Mouse (Mus musculus): ENCODE results near the gene Vmac. TPM values are rescaled to one million over a fixed set of nuclear protein-coding genes. Genes with fewer than 3 reads are reported as not detected.

The Vmac gene
- polyA plus RNA-seq, 1 experiment from 2014 or later: 25.6 TPM

DNA sequence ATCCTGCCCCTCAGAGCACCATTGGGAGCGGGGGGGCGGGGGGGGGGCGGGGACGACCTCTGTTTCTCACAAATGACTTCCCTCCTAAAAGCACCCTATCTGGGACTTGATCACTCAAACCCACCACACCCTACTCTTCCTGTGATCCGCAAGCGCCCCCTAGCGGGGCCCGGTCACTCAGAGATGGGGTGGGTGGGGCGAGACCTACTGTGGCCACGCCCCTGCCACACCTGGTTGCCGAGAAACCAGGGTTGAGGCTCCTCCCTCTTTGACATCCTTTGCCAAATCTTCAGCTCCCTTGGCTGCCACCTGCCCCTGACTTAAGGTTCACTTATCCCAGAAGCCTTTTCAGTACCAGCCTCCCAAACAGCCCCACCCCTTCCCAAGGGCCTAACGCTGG, 40.3 kb upstream of the Vmac start:
- POLR2A ChIA-PET: no interaction called here
- in situ Hi-C loops (cut with MboI; ENCODE audit: low pct_unique_long_range_greater_than_20kb): loop anchor here (5.0 kb wide), 1 partner anchor 41 kb away; the partner anchor contains the start of genes Ndufa11 and Vmac
- peaks cover 7% of the 10 kb centered on the region for H3K27me3 ChIP-seq
- ATAC-seq (no peak), DNase-seq (ENCODE audit: low read depth, low spot score) (no peak)
- CTCF ChIA-PET: no interaction called here
- no peak for TF ChIP-seq CTCF (IDR thresholded peaks at IDR 0.05)

DNA sequence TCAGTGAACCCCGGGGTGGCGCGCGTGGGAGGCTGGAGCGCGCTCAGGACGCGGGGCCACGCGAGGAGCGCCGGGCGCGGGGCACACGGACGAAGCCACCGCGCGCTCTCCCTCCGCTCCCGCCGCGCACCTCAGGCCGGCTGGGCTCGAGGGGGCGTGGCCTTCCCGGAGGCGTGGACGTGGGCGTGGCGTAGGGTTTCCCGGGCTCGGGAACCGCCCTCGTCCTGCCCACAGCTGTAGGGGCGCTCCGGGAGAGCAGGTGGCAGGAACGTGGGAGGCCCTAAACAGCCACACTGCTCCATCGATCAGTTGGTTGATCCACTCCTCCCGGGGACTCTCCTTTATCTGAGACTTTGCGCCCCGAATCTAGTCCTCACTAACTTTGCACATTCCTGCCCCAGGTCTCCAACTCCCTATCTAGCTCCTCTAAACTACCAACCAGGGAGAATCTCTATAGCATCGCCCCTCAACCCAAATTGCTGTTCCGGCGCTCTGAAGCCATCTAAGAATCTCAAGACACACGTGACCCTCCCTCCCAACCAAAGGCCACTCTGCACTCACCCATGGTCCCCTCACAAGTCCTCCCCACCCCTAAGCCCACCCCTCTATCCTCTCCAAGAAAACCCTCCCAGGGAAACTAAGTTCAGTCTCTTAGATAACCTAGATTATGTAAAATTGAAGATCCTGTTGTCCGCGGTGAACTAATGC, 39.7 kb upstream of the Vmac start, which contains the start of gene Nrtn:
Gene Nrtn, minus strand, starts transcription at position 115 of the 708 bp plus-strand sequence.
- in situ Hi-C loops (cut with MboI; ENCODE audit: low pct_unique_long_range_greater_than_20kb): loop anchor here (5.0 kb wide), 1 partner anchor 40 kb away; the partner anchor contains the start of genes Ndufa11 and Vmac
- CTCF ChIA-PET: interaction anchor here (0.7 kb wide), 1 partner anchor 49 kb away, joined by 3 read pairs; no protein-coding TSS in a partner anchor
- peak; percentile 82 for ATAC-seq
- peaks cover 7% of the 10 kb centered on the region for H3K27me3 ChIP-seq
- POLR2A ChIA-PET: no interaction called here
- DNase-seq (ENCODE audit: low read depth, low spot score): no peak
- no peak for TF ChIP-seq CTCF (IDR thresholded peaks at IDR 0.05)

GRCm38 (mm10) chr17:56756703-56757399, 39.0 kb upstream of the Vmac start:
- DNase-seq (ENCODE audit: low read depth, low spot score) (no peak), ATAC-seq (peak; percentile 37)
- POLR2A ChIA-PET: no interaction called here
- in situ Hi-C loops (cut with MboI; ENCODE audit: low pct_unique_long_range_greater_than_20kb): loop anchor here (5.0 kb wide), 1 partner anchor 40 kb away; the partner anchor contains the start of genes Ndufa11 and Vmac
- peaks cover 7% of the 10 kb centered on the region for H3K27me3 ChIP-seq
- CTCF ChIA-PET: interaction anchor here (0.7 to 1.0 kb wide), 2 partner anchors 11 to 49 kb away, joined by 3 read pairs; no protein-coding TSS in a partner anchor
- TF ChIP-seq CTCF (IDR thresholded peaks at IDR 0.05): no peak

- peaks cover 7% of the 10 kb centered on the region for H3K27me3 ChIP-seq
- DNase-seq (ENCODE audit: low read depth, low spot score): no peak
- POLR2A ChIA-PET: interaction anchor here (0.6 kb wide), 1 partner anchor 49 kb away, joined by 3 read pairs; no protein-coding TSS in a partner anchor
- no peak for ATAC-seq
- no peak for TF ChIP-seq CTCF (IDR thresholded peaks at IDR 0.05)
- in situ Hi-C loops (cut with MboI; ENCODE audit: low pct_unique_long_range_greater_than_20kb): loop anchor here (5.0 kb wide), 1 partner anchor 37 kb away; the partner anchor contains the start of genes Ndufa11 and Vmac
- CTCF ChIA-PET: no interaction called here
Observed at GRCm38 (mm10) chr17:56754271-56755185, 36.7 kb upstream of the Vmac start.

- DNase-seq (ENCODE audit: low read depth, low spot score) (no peak), ATAC-seq (no peak)
- H3K27me3 ChIP-seq: peaks cover 9% of the 10 kb centered on the region
- in situ Hi-C loops (cut with MboI; ENCODE audit: low pct_unique_long_range_greater_than_20kb): no loop called here
- ChIA-PET CTCF (no interaction called here), POLR2A (no interaction called here)
- no peak for TF ChIP-seq CTCF (IDR thresholded peaks at IDR 0.05)
Observed at GRCm38 (mm10) chr17:56753452-56753851, 35.6 kb upstream of the Vmac start.

- ATAC-seq: no peak
- peaks cover 12% of the 10 kb centered on the region for H3K27me3 ChIP-seq
- ChIA-PET POLR2A (interaction anchor here (0.6 kb wide), 1 partner anchor 22 kb away, joined by 3 read pairs; no protein-coding TSS in a partner anchor), CTCF (no interaction called here)
- TF ChIP-seq CTCF (IDR thresholded peaks at IDR 0.05): no peak
- in situ Hi-C loops (cut with MboI; ENCODE audit: low pct_unique_long_range_greater_than_20kb): no loop called here
- no peak for DNase-seq (ENCODE audit: low read depth, low spot score)
Observed at GRCm38 (mm10) chr17:56751404-56752072, 33.7 kb upstream of the Vmac start.

- no peak for ATAC-seq
- no peak for TF ChIP-seq CTCF (IDR thresholded peaks at IDR 0.05)
- in situ Hi-C loops (cut with MboI; ENCODE audit: low pct_unique_long_range_greater_than_20kb): no loop called here
- POLR2A ChIA-PET: no interaction called here
- DNase-seq (ENCODE audit: low read depth, low spot score): no peak
- CTCF ChIA-PET: interaction anchor here (1.1 kb wide), 1 partner anchor 9 kb away, joined by 3 read pairs; no protein-coding TSS in a partner anchor
- H3K27me3 ChIP-seq: peaks cover 9% of the 10 kb centered on the region
Observed at GRCm38 (mm10) chr17:56744173-56744572, 26.4 kb upstream of the Vmac start.

DNA sequence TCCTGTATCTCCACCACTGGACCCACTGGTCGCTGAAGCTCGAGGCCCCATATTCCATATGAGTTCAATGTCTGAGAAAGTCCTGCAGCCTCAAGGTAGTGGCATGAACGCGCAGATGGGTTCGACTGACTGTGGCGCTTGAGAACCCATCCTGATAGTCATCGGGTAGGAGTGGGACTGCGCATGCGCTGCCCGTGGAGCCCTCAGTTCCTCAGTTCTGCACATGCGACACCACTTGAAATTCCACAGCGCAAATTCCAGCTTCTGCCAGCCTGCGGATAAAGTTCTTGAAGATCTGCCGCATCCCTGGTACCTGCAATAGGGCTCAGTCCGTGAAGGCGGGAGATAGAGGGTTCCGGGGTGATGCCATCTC, 23.0 kb upstream of the Vmac start:
- ATAC-seq: no peak
- peaks cover 14% of the 10 kb centered on the region for H3K27me3 ChIP-seq
- TF ChIP-seq CTCF (IDR thresholded peaks at IDR 0.05): no peak
- ChIA-PET POLR2A (no interaction called here), CTCF (no interaction called here)
- in situ Hi-C loops (cut with MboI; ENCODE audit: low pct_unique_long_range_greater_than_20kb): no loop called here
- no peak for DNase-seq (ENCODE audit: low read depth, low spot score)

GRCm38 (mm10) chr17:56740118-56740787, 22.4 kb upstream of the Vmac start:
- in situ Hi-C loops (cut with MboI; ENCODE audit: low pct_unique_long_range_greater_than_20kb): no loop called here
- H3K27me3 ChIP-seq: peaks cover 16% of the 10 kb centered on the region
- DNase-seq (ENCODE audit: low read depth, low spot score) (no peak), ATAC-seq (no peak)
- no peak for TF ChIP-seq CTCF (IDR thresholded peaks at IDR 0.05)
- CTCF ChIA-PET: no interaction called here
- POLR2A ChIA-PET: no interaction called here
